Mouse (Mus musculus) thymus, postnatal 4 days (tissue): ENCODE data around the gene Cars2.
"Not testable (repeated sequence)": the region's sequence is repeated elsewhere in the genome, so short reads cannot be mapped to it uniquely, and the experiment has no call there.

ENCODE experiments used
- DNase-seq: peaks from one replicate; pipeline ENCODE4 v3.0.0; 2021

Cars2 gene

GRCm38 (mm10) chr8:11550281-11550948, at the start of gene Cars2:
TSS of gene Cars2 (minus strand) at chr8:11550783.
- DNase-seq, result peak; percentile 95

GRCm38 (mm10) chr8:11593222-11593884, 42.8 kb upstream of the Cars2 start:
- DNase-seq, result no peak

GRCm38 (mm10) chr8:11592296-11592695, 41.7 kb upstream of the Cars2 start:
- peak; percentile 40 for DNase-seq

- DNase-seq, result no peak
Observed at GRCm38 (mm10) chr8:11591837-11592236, 41.3 kb upstream of the Cars2 start.

- no peak for DNase-seq
Observed at GRCm38 (mm10) chr8:11586374-11586745, 35.8 kb upstream of the Cars2 start.

GRCm38 (mm10) chr8:11585513-11586373, 35.2 kb upstream of the Cars2 start:
- DNase-seq, result no peak

- no peak for DNase-seq
Observed at GRCm38 (mm10) chr8:11575604-11576384, 25.2 kb upstream of the Cars2 start.

GRCm38 (mm10) chr8:11574911-11575603, 24.5 kb upstream of the Cars2 start:
- DNase-seq, result peak; percentile 54

- DNase-seq, result no peak
Observed at GRCm38 (mm10) chr8:11572428-11572827, 21.8 kb upstream of the Cars2 start.

- no peak for DNase-seq
Observed at GRCm38 (mm10) chr8:11571950-11572349, 21.4 kb upstream of the Cars2 start.

GRCm38 (mm10) chr8:11570742-11571141, 20.2 kb upstream of the Cars2 start:
- no peak for DNase-seq

GRCm38 (mm10) chr8:11569260-11570097, 18.9 kb upstream of the Cars2 start:
- DNase-seq, result no peak

GRCm38 (mm10) chr8:11568193-11568592, 17.6 kb upstream of the Cars2 start:
- DNase-seq, result not testable (repeated sequence)

- DNase-seq, result no peak
Observed at GRCm38 (mm10) chr8:11564721-11565120, 14.1 kb upstream of the Cars2 start.

- DNase-seq, result no peak
Observed at GRCm38 (mm10) chr8:11564236-11564635, 13.7 kb upstream of the Cars2 start.

- no peak for DNase-seq
Observed at GRCm38 (mm10) chr8:11560220-11560619, 9.6 kb upstream of the Cars2 start.

- DNase-seq, result no peak
Observed at GRCm38 (mm10) chr8:11559511-11559910, 8.9 kb upstream of the Cars2 start.

GRCm38 (mm10) chr8:11557768-11558629, 7.4 kb upstream of the Cars2 start:
- DNase-seq, result peak; percentile 95

- DNase-seq, result peak; percentile 75
Observed at GRCm38 (mm10) chr8:11557424-11557767, 6.8 kb upstream of the Cars2 start.

- peak; percentile 79 for DNase-seq
Observed at GRCm38 (mm10) chr8:11556691-11557423, 6.3 kb upstream of the Cars2 start.
